Mouse (Mus musculus): ENCODE data around the gene Prl2c1. TPM values are rescaled to one million over a fixed set of nuclear protein-coding genes. Genes with fewer than 3 reads are reported as not detected.
"Not testable (repeated sequence)": the region's sequence is repeated elsewhere in the genome, so short reads cannot be mapped to it uniquely, and the experiment has no call there.

Gene Prl2c1
- total RNA-seq (2021): not detected
- long read RNA-seq, experiment 1: 0 reads
- long read RNA-seq, experiment 2: 0 reads

DNA sequence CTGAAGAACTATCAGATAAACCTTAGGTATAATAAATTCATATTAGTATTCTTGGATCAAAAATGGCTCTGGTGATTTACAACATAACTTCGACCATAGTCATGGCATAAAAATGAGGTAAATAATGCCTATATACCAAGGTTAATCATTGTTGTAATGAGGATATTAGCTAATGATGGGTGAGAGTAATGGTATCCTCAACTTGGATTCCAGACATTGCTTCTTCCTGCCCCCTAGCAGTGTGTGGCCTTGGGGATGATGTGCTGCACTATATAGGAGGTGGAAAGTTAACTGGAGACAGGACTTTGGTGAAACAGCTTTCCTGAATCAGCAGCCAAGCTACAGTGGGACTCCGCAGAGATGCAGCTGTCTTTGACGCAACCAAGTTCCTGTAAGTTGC is at the start of gene Prl2c1:
Prl2c1 (plus strand) TSS at position 301 of the 400 bp plus-strand sequence.
- no peak for DNase-seq (ENCODE audit: low spot score in 2 of 2)

DNA sequence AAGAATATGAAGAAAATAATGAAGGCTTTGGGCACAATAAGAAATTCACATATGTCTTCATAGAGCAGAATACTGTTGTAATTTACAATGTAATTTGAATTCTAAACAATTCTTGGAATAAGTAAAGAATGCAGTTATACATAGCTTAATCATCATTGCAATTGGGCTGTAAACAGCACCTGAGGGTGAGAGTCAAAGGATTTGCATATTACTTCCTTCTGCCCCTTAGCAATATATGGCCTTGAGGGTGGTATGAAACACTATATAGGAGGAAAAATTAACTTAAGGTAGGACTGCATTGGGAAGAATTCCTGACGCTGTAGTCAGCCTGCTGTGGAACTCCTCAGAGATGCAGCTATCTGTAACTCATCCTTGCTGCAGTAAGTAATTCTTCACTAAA is 47.8 kb upstream of the Prl2c1 start, which contains the start of gene Prl2a1:
Prl2a1 (plus strand) TSS at position 301 of the 400 bp plus-strand sequence.
- DNase-seq (ENCODE audit: low spot score in 2 of 2): no peak

DNA sequence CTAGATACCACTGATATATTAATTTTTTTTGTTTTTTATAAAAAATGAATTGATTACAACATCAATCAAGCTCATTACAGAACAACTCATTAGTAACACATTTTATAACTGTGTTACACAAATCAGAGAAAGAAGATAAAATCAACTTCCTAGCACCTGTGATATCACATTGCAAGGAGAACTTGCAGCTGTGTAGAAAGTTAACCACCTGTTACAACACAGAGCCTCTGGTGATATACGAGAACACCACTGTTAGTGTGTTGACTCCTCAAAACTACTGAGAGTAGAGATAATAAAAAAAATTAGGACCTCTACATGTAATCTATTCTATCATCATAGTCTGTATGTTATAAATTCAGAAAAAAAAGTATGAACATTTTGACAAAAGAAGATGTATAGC is 46.4 kb upstream of the Prl2c1 start:
- DNase-seq (ENCODE audit: low spot score in 2 of 2): no peak

DNA sequence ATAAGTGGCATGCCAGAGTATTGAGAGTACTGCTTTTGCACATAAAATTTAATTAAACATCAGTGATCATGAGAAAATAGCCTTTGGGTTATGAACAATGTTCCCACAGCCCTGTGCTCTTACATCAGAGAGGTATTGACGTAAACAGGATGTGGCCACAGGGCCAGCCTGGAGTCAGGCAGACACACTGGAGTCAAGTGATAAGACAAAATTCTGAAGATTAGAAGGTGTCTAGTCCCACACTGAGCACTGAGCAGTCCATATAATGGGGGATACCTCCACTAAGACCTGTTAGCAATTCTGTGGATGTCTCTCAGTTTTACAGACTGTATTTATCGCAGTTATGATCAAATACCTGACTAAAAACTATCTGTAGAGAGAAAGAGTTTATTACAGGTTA is 55.1 kb downstream of the Prl2c1 start:
- DNase-seq (ENCODE audit: low spot score in 2 of 2): not testable (repeated sequence)

Other genes starting within 250 kb of the Prl2c1 start
- not detected for gene Prl7b1, start 238.8 kb upstream of the Prl2c1 start, total RNA-seq (2021)
- gene Prl7a1, start 206.8 kb upstream of the Prl2c1 start, total RNA-seq (2021): not detected
- gene Prl7a2, start 181.3 kb upstream of the Prl2c1 start, total RNA-seq (2021): not detected
- not detected for gene Prl7d1, start 132.6 kb upstream of the Prl2c1 start, total RNA-seq (2021)
- not detected for gene Prl7c1, start 68.5 kb upstream of the Prl2c1 start, total RNA-seq (2021)
- not detected for gene Prl2a1, start 47.7 kb upstream of the Prl2c1 start, total RNA-seq (2021)
- not detected for gene Prl4a1, start 166.9 kb downstream of the Prl2c1 start, total RNA-seq (2021)

Measured in left cerebral cortex, adult 18-20 months (tissue).